Mouse (Mus musculus): ENCODE measurements around the gene Prkn.

- no peak for TF ChIP-seq CTCF (IDR thresholded peaks at IDR 0.05 in 2 of 3, conservative IDR thresholded peaks at IDR 0.05 in 1 of 3; ENCODE audit: control insufficient read depth in 1 of 3, insufficient read depth in 1 of 3, low read depth in 2 of 3, low read length in 3 of 3, poor library complexity in 1 of 3, severe bottlenecking in 1 of 3)
- no peak for TF ChIP-seq EP300 (IDR thresholded peaks at IDR 0.05; ENCODE audit: low read depth in 1 of 2, low read length in 2 of 2)
- no peak for TF ChIP-seq BHLHE40 (IDR thresholded peaks at IDR 0.05; ENCODE audit: borderline replicate concordance, low read depth, low read length)
- TF ChIP-seq POLR2AphosphoS5 (IDR thresholded peaks at IDR 0.05; ENCODE audit: borderline replicate concordance, low read depth, low read length) = no peak
These were observed 662.4 kb downstream of the Prkn start for GRCm38 (mm10) chr17:11502556-11502955.

Data from MEL (cell line).